Mouse (Mus musculus) megakaryocyte, embryonic 14.5 days (primary cell): ENCODE data around the gene AI854703. TPM values are rescaled to one million over a fixed set of nuclear protein-coding genes. Genes with fewer than 3 reads are reported as not detected.

Experiments used
- H3K27me3 ChIP-seq: replicated peaks from 2 replicates; pipeline ENCODE3; 2012; ENCODE audit warnings: inconsistent platforms
- H3K36me3 ChIP-seq: replicated peaks from 2 replicates; pipeline ENCODE3; 2012; ENCODE audit warnings: low read length, inconsistent platforms, mixed read lengths
- H3K4me1 ChIP-seq: 2 replicates; pipeline ENCODE4 v1.6.1; 2012; ENCODE audit warnings: inconsistent platforms
- H3K4me3 ChIP-seq: replicated peaks from 2 replicates; pipeline ENCODE3; 2012; ENCODE audit warnings: moderate library complexity, mild to moderate bottlenecking, inconsistent platforms
- H3K9me3 ChIP-seq: 2 replicates; pipeline ENCODE4 v1.6.1; 2012; ENCODE audit warnings: inconsistent platforms
- FLI1 ChIP-seq: IDR thresholded peaks from 2 replicates; pipeline ENCODE4 v1.6.1; 2012; ENCODE audit warnings: low read length, inconsistent platforms, mixed read lengths
- GATA1 ChIP-seq: IDR thresholded peaks from 3 replicates; pipeline ENCODE4 v1.6.1; 2012; ENCODE audit warnings: mixed read lengths, low read length, inconsistent platforms, borderline replicate concordance
- polyA plus RNA-seq: library from polyadenylated mRNA; stranded (reverse); fragments of >175 nt; gene quantifications from 2 replicates; pipeline ENCODE4 v1.2.3, GENCODE M21; 2012; ENCODE audit warnings: low replicate concordance; ENCODE audit not compliant: insufficient read depth

AI854703 gene
- polyA plus RNA-seq, 1 experiment, result 2.0 TPM

GRCm38 (mm10) chr6:48647611-48648010 lies 21.0 kb downstream of the AI854703 start:
- Histone ChIP-seq H3K9me3 (peaks cover 8% of the 10 kb centered on the region), H3K4me3 (no peak overlapping the region), H3K27me3 (peaks cover 3% of the 10 kb centered on the region), H3K4me1 (peaks cover 32% of the 10 kb centered on the region), H3K36me3 (peaks cover 6% of the 10 kb centered on the region)
- TF ChIP-seq GATA1 (no peak), FLI1 (no peak)

DNA sequence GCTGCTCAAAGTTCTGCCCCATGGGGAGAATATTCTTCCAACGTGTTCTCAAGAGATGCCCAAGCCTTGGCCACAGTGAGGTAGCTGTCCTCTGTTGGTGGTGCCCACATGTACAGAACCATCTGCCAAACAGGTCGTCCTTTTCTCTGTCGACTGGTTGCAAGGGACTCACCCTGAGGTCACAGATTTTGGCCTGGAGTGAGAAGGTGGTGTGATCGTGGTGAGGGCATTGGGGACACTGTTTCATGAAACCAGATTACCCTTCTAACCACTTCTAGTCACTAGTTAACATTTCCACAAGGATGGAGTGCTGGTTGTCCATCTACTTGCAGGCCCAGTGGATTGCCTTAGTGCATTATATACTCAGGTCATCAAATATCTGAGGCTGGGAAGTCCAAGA lies 22.2 kb downstream of the AI854703 start:
- peaks cover 3% of the 10 kb centered on the region for H3K27me3 ChIP-seq
- no peak overlapping the region for H3K4me3 ChIP-seq
- TF ChIP-seq FLI1 (no peak), GATA1 (no peak)
- peaks cover 32% of the 10 kb centered on the region for H3K4me1 ChIP-seq
- H3K9me3 ChIP-seq, result peaks cover 8% of the 10 kb centered on the region
- H3K36me3 ChIP-seq, result peaks cover 6% of the 10 kb centered on the region

DNA sequence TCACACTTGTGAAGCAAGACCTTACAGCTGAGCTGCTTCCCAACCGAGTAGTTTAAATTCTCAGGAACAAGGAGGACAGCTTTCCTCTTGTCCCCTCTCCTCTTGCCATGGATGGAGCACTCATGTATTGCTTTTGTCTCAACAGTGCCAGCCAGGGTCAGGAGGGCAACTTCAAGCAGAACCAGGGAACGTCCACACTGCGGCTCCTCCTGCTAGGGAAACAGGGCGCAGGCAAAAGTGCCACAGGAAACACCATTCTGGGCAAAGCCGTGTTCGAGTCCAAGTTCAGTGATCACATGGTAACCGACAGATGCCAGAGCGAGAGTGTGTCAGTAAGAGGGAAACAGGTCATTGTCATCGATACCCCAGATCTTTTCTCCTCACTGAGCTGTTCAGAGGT lies 23.5 kb downstream of the AI854703 start:
- peaks cover 6% of the 10 kb centered on the region for H3K36me3 ChIP-seq
- H3K9me3 ChIP-seq, result peaks cover 8% of the 10 kb centered on the region
- H3K4me3 ChIP-seq, result no peak overlapping the region
- H3K27me3 ChIP-seq, result peaks cover 3% of the 10 kb centered on the region
- no peak for TF ChIP-seq GATA1
- no peak for TF ChIP-seq FLI1
- peaks cover 30% of the 10 kb centered on the region for H3K4me1 ChIP-seq

GRCm38 (mm10) chr6:48658721-48659120 lies 32.2 kb downstream of the AI854703 start:
- no peak overlapping the region for H3K4me3 ChIP-seq
- no peaks in the 10 kb centered on the region for H3K36me3 ChIP-seq
- no peaks in the 10 kb centered on the region for H3K9me3 ChIP-seq
- peaks cover 4% of the 10 kb centered on the region for H3K4me1 ChIP-seq
- peaks cover 6% of the 10 kb centered on the region for H3K27me3 ChIP-seq
- TF ChIP-seq FLI1 (no peak), GATA1 (no peak)

DNA sequence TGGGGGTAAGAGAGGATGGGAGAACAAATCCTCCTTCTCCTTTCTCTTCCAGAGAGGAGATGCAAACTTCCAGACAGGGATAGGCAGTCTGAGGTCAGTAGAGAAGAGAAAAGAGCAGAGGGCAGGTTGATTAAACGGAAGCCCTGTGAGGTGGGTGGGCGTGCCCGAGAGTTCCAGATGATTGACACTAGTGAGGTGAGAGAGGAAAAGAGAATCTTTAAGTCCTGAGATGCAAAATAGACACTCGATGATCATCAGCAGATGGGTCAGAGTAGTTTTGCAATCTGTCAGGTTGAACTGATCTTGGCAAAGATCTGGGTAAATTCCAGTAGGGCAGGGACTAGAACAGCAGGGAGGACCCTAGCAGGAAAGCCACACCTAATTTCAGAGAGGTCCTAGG lies 38.2 kb downstream of the AI854703 start:
- H3K4me1 ChIP-seq, result peaks cover 26% of the 10 kb centered on the region
- no peak overlapping the region for H3K4me3 ChIP-seq
- H3K36me3 ChIP-seq, result no peaks in the 10 kb centered on the region
- TF ChIP-seq GATA1, result no peak
- TF ChIP-seq FLI1, result no peak
- peaks cover 14% of the 10 kb centered on the region for H3K27me3 ChIP-seq
- no peaks in the 10 kb centered on the region for H3K9me3 ChIP-seq

- peaks cover 14% of the 10 kb centered on the region for H3K27me3 ChIP-seq
- no peaks in the 10 kb centered on the region for H3K9me3 ChIP-seq
- no peak for TF ChIP-seq GATA1
- TF ChIP-seq FLI1, result no peak
- peaks cover 27% of the 10 kb centered on the region for H3K4me1 ChIP-seq
- H3K36me3 ChIP-seq, result no peaks in the 10 kb centered on the region
- peak overlapping the region; percentile 20 for H3K4me3 ChIP-seq
Observed at GRCm38 (mm10) chr6:48665471-48665870, 38.9 kb downstream of the AI854703 start.

GRCm38 (mm10) chr6:48666159-48666586 lies 39.6 kb downstream of the AI854703 start:
- Histone ChIP-seq H3K4me1 (peaks cover 27% of the 10 kb centered on the region), H3K36me3 (no peaks in the 10 kb centered on the region), H3K9me3 (no peaks in the 10 kb centered on the region), H3K27me3 (peaks cover 14% of the 10 kb centered on the region), H3K4me3 (no peak overlapping the region)
- TF ChIP-seq FLI1 (no peak), GATA1 (no peak)

GRCm38 (mm10) chr6:48668022-48668421 lies 41.5 kb downstream of the AI854703 start:
- H3K9me3 ChIP-seq, result no peaks in the 10 kb centered on the region
- H3K27me3 ChIP-seq, result peaks cover 14% of the 10 kb centered on the region
- TF ChIP-seq FLI1 (no peak), GATA1 (no peak)
- no peak overlapping the region for H3K4me3 ChIP-seq
- H3K4me1 ChIP-seq, result peaks cover 27% of the 10 kb centered on the region
- no peaks in the 10 kb centered on the region for H3K36me3 ChIP-seq

DNA sequence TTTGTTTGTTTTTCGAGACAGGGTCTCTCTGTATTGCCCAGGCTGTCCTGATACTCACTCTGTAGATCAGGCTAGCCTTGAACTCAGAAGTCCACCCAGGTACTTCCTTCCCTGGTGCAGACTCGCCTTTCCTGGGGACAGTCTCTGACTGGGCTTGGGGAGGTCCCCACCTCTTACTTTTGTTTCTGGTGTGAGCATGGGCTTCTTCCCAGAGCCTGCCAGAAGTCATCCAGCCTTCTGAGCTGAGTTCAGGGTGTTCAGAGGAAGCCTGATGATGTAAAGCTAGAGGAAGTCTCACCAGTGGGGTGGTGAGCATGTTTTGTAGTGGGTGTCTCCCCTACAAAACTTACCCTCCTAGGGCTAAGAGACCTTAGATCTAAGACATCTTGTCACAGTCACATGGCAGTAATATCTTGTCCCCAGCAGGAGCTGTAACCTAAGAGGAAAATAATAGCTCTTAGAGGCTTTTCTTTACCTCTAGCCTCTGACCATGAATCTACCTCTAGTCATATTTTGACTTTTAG lies 42.9 kb downstream of the AI854703 start:
- Histone ChIP-seq H3K4me3 (no peak overlapping the region), H3K4me1 (peaks cover 27% of the 10 kb centered on the region), H3K9me3 (no peaks in the 10 kb centered on the region), H3K36me3 (no peaks in the 10 kb centered on the region), H3K27me3 (peaks cover 8% of the 10 kb centered on the region)
- TF ChIP-seq FLI1, result no peak
- no peak for TF ChIP-seq GATA1

DNA sequence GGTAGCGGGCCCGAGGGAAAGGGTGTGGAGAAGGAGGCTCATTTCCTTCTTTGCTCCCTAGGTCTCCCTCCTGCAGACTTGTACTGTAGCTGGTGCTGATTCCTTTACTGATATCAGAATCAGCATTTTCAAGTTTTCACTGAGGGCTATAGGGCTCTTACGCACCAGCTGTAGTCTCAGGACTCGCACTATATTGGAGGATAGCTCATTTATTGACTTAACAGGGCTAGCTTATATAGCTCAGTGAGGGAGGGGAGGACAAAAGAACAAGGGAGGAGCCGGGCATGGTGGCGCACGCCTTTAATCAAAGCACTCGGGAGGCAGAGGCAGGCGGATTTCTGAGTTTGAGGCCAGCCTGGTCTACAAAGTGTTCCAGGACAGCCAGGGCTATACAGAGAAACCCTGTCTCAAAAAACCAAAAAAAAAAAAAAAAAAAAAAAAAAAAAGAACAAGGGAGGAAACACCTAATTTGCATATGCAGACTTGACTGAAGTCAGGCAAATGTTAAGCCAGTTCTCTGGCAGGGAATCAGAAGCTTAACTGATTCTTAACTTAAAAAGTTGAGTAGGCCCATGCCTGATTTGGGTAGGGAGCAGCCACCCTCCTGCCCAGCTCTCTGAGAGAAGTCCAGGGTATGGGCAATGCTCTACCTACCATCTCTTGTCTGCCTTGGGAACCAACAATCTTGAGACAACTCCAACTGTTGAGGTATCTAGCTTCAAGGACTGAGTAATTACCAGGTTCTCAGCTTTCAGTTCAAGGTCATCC lies 47.9 kb downstream of the AI854703 start:
- TF ChIP-seq GATA1, result no peak
- TF ChIP-seq FLI1, result no peak
- no peaks in the 10 kb centered on the region for H3K9me3 ChIP-seq
- peaks cover 44% of the 10 kb centered on the region for H3K4me1 ChIP-seq
- H3K27me3 ChIP-seq, result no peaks in the 10 kb centered on the region
- H3K4me3 ChIP-seq, result no peak overlapping the region
- H3K36me3 ChIP-seq, result peaks cover 20% of the 10 kb centered on the region
